Mouse (Mus musculus) lung, adult 2 months (tissue): ENCODE results near the gene Ryk.

Experiments used
- CTCF ChIP-seq: fragments of 200-500 bp; IDR thresholded peaks from 2 replicates; pipeline ENCODE4 v1.5.1; 2011; ENCODE audit warnings: mild to moderate bottlenecking, low read length, control low read depth; ENCODE audit not compliant: insufficient read depth
- POLR2A ChIP-seq: fragments of 200-500 bp; IDR thresholded peaks from 2 replicates; pipeline ENCODE4 v1.6.1; 2011; ENCODE audit warnings: low read depth, mild to moderate bottlenecking, control low read depth, low read length, borderline replicate concordance; ENCODE audit errors: extremely low read depth

DNA sequence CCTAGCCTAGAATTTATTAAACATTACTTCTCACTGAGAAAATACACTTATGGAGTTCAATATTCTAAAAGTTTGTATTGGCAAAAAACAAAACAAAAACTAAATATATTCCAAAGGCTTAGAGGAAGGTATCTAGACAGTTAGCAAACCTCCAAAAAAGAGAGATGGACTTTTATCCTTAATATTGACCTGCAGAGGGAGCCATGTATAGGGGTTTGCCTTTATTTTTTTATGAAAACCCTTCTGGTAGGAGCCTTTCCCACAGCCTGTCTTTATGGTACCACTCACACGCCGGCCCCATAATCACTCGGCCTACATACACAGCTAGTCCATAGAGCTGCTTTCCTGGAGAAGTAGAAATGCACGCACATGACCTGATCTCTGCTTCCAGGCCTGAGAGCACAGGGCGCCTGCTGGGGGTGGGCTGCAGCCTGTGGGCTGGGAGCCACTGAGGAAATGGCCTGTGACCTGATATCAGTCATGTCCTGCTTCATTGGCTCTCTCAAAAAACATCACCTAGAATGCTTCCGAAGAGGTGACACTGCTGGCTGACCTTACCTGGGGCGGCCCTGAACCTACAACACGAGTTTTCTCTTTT lies 82.9 kb downstream of the Ryk start:
- TF ChIP-seq CTCF (no peak), POLR2A (no peak)
